Mouse (Mus musculus): ENCODE results near the gene Zfp706.
A peak's percentile ranks its signal among the peaks of the same experiment; 100 is the strongest.

Gene Zfp706

GRCm38 (mm10) chr15:36975256-36975620, 32.3 kb downstream of the Zfp706 start:
- no peak for DNase-seq

- no peak for DNase-seq
These were observed 32.8 kb downstream of the Zfp706 start for GRCm38 (mm10) chr15:36974614-36975255.

GRCm38 (mm10) chr15:36973714-36974113, 33.9 kb downstream of the Zfp706 start:
- DNase-seq: no peak

GRCm38 (mm10) chr15:36973290-36973689, 34.3 kb downstream of the Zfp706 start:
- no peak for DNase-seq

DNA sequence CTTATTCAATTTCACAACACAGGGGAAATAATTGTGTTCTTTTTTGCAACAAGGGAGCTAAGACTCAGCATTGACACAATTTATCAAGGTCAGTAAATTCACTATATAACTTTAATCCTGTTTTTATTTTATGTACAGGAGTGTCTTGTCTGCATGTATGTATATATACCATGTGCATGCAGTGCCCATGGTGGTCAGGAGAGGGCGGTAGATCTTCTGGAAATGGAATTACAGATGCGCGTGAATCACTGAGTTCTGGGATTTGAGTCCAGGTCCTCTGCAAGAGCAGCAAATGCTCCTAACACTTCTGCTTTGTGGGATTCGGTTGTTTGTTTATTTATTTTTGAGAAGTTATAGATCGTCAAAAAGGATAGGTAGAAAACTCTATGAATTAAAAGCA, 37.8 kb downstream of the Zfp706 start:
- DNase-seq: no peak

DNA sequence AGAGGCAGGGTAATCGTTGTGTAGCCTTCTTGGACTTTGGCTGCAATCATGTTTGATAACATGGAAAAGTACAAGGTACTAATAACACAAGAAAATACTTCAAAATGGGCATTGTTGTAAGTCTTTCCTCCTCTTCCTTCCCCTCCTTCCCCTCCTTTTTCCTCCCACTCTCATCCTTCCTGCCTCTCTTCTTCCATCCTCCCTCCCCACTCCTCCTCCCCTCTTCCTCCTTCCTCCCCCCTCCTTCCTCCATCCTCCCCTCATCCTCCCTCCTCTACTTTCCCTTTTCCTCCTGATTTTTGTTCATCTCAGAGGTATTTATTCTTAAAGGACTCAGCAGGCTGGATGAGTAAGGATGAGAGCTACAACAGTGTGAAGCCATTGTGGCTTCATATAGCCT, 39.3 kb downstream of the Zfp706 start:
- no peak for DNase-seq

DNA sequence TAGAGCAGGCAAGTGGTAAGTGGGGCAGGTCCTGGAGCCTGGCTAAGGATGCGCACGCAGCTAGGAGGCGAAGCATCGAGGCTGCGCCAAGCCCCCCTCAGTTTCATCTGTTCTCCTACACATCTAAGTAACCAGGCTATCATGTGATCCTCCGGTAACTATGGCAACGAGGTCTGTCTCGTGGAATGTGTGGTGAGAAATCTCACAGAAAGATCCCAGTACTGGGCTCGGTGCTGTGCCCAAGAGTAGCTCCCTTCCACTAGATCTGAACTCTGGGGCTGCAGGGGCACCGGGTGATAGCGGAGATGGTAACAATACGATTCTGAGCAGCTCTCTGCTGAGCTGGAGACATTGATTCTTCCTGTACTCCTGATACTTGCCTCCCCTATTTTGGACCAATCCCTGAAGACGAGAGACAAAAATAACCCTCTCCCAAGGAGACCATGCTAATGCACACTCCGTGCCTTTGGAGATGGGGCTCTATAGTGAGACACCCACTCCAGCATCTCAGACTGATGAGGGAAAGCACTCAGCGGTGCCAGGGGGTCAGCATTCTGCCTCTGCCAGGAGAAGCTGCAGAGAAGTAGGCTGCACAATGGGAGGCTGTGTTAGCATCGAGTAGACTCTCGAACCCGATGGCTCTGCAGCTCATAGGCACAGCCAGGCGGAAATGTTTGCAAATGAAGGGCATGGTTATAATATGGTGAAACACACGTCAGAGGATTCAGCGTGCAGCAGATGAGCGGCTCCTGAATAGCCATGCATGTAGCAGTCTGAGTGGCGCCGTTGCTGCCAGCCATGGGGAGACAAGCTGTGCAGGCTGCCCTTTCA, 40.0 kb downstream of the Zfp706 start:
- no peak for DNase-seq

GRCm38 (mm10) chr15:36966940-36967339, 40.6 kb downstream of the Zfp706 start:
- DNase-seq: no peak

DNA sequence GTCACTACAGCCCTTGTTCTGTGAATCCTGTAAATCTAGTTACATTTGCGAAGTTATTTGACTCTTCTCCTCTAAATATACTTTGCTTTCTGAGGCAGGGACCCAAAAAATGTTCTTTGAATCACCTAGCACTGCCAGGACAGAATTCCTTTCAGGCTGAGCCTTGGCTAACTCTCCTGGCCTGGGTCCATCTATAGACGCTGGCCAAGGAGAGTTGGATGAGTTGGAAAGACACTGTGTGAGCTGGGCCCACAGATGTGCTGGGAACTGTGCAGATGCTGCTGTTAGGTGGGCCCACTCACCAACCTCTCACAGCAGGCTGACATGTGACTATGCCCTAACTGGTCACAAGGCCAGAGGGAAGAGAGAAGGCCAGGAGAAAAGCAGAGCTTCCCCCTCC, 41.1 kb downstream of the Zfp706 start:
- no peak for DNase-seq

DNA sequence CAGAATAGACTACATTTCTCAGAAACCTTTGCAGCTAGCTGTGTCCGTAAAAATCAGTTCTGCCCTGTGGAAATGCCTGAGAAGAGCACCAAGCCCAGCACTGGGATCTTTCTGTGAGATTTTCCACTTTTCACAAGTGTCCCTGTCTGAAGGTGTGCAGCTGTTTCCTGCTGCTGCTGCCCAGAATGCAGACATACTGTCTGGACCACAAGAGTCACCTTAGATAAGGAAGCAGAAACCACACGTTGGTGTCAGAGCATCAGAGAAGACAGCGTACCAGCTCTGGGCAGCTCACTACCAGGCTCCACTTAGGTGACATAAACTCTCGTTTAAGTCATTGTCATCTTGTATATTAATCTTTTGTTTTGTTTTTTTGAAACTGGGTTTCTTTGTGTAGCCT, 41.8 kb downstream of the Zfp706 start:
- no peak for DNase-seq

DNA sequence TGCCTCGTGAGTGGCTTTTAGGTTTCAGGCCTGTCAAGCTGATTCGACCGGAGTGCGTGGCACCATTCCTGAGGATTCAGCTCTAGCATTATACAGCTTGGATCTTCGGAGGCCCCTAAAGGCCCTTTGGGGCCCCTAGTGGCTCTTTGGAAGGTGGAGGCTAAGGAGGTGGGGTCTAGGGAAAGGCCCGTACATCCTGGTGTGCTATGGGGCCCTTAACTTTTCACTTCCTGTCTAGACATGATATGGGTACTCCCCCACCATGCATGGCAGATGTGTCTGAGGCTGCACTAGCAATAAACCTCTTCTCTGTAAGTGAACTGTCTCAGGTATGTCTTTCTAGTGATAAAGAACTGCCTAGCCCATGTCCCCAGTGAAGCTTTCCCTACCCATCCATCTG, 44.6 kb downstream of the Zfp706 start:
- no peak for DNase-seq

DNA sequence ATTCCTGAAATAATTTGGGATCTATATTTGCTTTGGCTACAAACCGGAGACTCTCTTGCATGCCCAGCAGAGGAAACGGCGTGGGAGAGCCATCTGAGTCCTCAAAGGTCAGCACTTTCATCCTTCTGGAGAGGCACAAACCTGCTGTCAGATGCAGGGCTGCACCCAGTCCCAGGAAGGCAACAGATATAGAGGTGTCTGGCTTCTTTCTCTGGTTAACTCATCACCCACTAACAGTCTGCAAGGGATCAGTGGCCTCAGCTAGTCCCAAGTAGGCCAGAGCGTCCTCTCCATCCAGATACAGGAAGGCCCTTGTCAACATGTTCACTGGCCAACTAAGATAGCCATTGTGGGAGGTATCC, 46.7 kb downstream of the Zfp706 start:
- DNase-seq: no peak

- DNase-seq: peak; percentile 53
These were observed 47.3 kb downstream of the Zfp706 start for GRCm38 (mm10) chr15:36960010-36960875.

GRCm38 (mm10) chr15:36956221-36956620, 51.4 kb downstream of the Zfp706 start:
- no peak for DNase-seq

DNA sequence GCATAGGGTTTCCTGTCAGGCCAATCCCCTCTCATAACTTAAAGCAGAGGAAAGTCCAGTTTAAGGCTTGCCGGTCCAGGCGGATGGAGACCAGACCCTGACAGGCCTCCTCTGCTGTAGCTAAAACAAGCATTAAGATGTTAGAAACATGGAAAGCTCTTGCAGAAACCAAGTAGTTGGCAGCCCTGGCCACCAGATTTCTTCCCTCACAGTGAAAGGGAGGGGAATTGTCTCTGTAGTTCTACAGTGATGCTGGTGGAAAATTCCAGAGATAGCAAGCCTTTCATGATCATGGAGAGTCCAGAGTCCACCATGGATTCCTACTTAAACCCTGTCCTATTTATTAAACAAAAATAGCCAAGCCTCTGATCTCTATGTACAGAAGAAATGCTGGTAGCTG, 57.3 kb downstream of the Zfp706 start:
- no peak for DNase-seq

- no peak for DNase-seq
These were observed 58.6 kb downstream of the Zfp706 start for GRCm38 (mm10) chr15:36948866-36949546.

All from kidney, postnatal 14 days (tissue).